Mouse (Mus musculus) G1E (cell line): ENCODE measurements at regions not wholly inside any gene's neighbourhood (a gene's known extent, or its start where the extent isn't known, plus 50 kb on each side); places are given as distances from the start of the nearest gene placed in this dataset.

ENCODE experiments used
- ATAC-seq: 2 replicates; pipeline ENCODE4 v1.8.0; 2016; ENCODE audit warnings: mild to moderate bottlenecking; ENCODE audit not compliant: insufficient number of reproducible peaks, poor library complexity, low FRiP score, severe bottlenecking; ENCODE audit errors: extremely low read depth
- DNase-seq: peaks from one replicate; pipeline ENCODE4 v3.0.0; 2012; ENCODE audit warnings: low spot score
- H3K27me3 ChIP-seq: 2 replicates; pipeline ENCODE4 v1.6.1; 2012; ENCODE audit warnings: mild to moderate bottlenecking, low read length, inconsistent platforms; ENCODE audit not compliant: insufficient read depth
- H3K36me3 ChIP-seq: replicated peaks from 2 replicates; pipeline ENCODE3; 2012; ENCODE audit warnings: mild to moderate bottlenecking, inconsistent platforms
- H3K4me1 ChIP-seq: 2 replicates; pipeline ENCODE4 v1.6.1; 2012; ENCODE audit warnings: low read depth, low read length, inconsistent platforms, mixed read lengths; ENCODE audit not compliant: insufficient read depth
- H3K4me3 ChIP-seq: 2 replicates; pipeline ENCODE4 v1.5.1; 2012; ENCODE audit warnings: low read depth, mild to moderate bottlenecking, inconsistent platforms, low read length, moderate library complexity, mixed read lengths
- H3K9me3 ChIP-seq: replicated peaks from 2 replicates; pipeline ENCODE4 v1.6.1; 2012; ENCODE audit warnings: inconsistent platforms
- CTCF ChIP-seq: IDR thresholded peaks from 2 replicates; pipeline ENCODE4 v1.5.1; 2012; ENCODE audit warnings: low read depth, low read length, inconsistent platforms, mixed read lengths
- GATA1 ChIP-seq: IDR thresholded peaks from 2 replicates; pipeline ENCODE4 v1.6.1; 2012; ENCODE audit warnings: borderline replicate concordance, low read length, inconsistent platforms, mixed read lengths
- GATA2 ChIP-seq: IDR thresholded peaks from 2 replicates; pipeline ENCODE4 v1.6.1; 2012; ENCODE audit warnings: low read depth, low read length, inconsistent platforms, borderline replicate concordance
- POLR2AphosphoS5 ChIP-seq: IDR thresholded peaks from 2 replicates; pipeline ENCODE4 v1.6.1; 2012; ENCODE audit warnings: low read depth, low read length, inconsistent platforms; ENCODE audit not compliant: insufficient replicate concordance
- TAL1 ChIP-seq: conservative IDR thresholded peaks from 2 replicates; pipeline ENCODE4 v1.6.1; 2012; ENCODE audit warnings: low read depth, low read length, inconsistent platforms, mixed read lengths

- Histone ChIP-seq H3K4me1 (no peaks in the 10 kb centered on the region), H3K36me3 (no peaks in the 10 kb centered on the region), H3K9me3 (peaks cover 29% of the 10 kb centered on the region), H3K4me3 (no peak overlapping the region), H3K27me3 (no peaks in the 10 kb centered on the region)
- no peak for TF ChIP-seq GATA2
- TF ChIP-seq TAL1: no peak
- no peak for TF ChIP-seq GATA1
- no peak for TF ChIP-seq POLR2AphosphoS5
- TF ChIP-seq CTCF: no peak
- ATAC-seq: no peak
- no peak for DNase-seq
These were observed 53.2 kb upstream of the Epha4 start for GRCm38 (mm10) chr1:77568081-77568480.

GRCm38 (mm10) chr1:77567657-77568056 is 52.8 kb upstream of the Epha4 start:
- TF ChIP-seq TAL1 (no peak), POLR2AphosphoS5 (no peak), GATA1 (no peak), CTCF (no peak), GATA2 (no peak)
- Histone ChIP-seq H3K4me3 (no peak overlapping the region), H3K27me3 (no peaks in the 10 kb centered on the region), H3K9me3 (peaks cover 31% of the 10 kb centered on the region), H3K4me1 (no peaks in the 10 kb centered on the region), H3K36me3 (no peaks in the 10 kb centered on the region)
- ATAC-seq: no peak
- no peak for DNase-seq
